Mouse (Mus musculus) heart, embryonic 10.5 days (tissue): Measurements from ENCODE around the gene Alad. TPM values are rescaled to one million over a fixed set of nuclear protein-coding genes. Genes with fewer than 3 reads are reported as not detected.

Experiments
- DNase-seq: peaks from one replicate; pipeline ENCODE4 v3.0.0-alpha.2; 2017; ENCODE audit warnings: low spot score
- H3K27ac ChIP-seq: fragments of 300-500 bp; sonication (generic); 2 replicates; pipeline ENCODE4 v1.5.1; 2016; ENCODE audit warnings: mild to moderate bottlenecking
- H3K27me3 ChIP-seq: fragments of 300-500 bp; sonication (generic); 2 replicates; pipeline ENCODE4 v1.6.1; 2016; ENCODE audit warnings: mild to moderate bottlenecking; ENCODE audit not compliant: poor library complexity, insufficient read depth, severe bottlenecking
- H3K36me3 ChIP-seq: fragments of 300-500 bp; sonication (generic); 2 replicates; pipeline ENCODE4 v1.6.1; 2016; ENCODE audit warnings: mild to moderate bottlenecking, moderate library complexity
- H3K4me1 ChIP-seq: fragments of 300-500 bp; sonication (generic); 2 replicates; pipeline ENCODE4 v1.6.1; 2016; ENCODE audit warnings: mild to moderate bottlenecking
- H3K4me3 ChIP-seq: fragments of 300-500 bp; sonication (generic); 2 replicates; pipeline ENCODE4 v1.5.1; 2016; ENCODE audit warnings: mild to moderate bottlenecking, moderate library complexity
- H3K9me3 ChIP-seq: fragments of 300-500 bp; sonication (generic); 2 replicates; pipeline ENCODE4 v1.6.1; 2016; ENCODE audit warnings: mild to moderate bottlenecking, moderate library complexity
- WGBS: fragments of 180-500 bp; shearing (Covaris S2); methylation state at CpG from one replicate; pipeline ENCODE4 v1.1.7; 2016; 5-methylcytosine and 5-hydroxymethylcytosine counted together
- polyA plus RNA-seq: library from polyadenylated mRNA; unstranded; fragments of >200 nt; fragmentation: Nextera tagmentation; extraction: Ambion mirVana; gene quantifications from 2 replicates; pipeline ENCODE4 v1.2.1, GENCODE M21; 2016

The Alad gene
- polyA plus RNA-seq, result 144 and 157 TPM in 2 replicates

GRCm38 (mm10) chr4:62519849-62520233 is at the start of gene Alad:
TSS of gene Alad (minus strand) at chr4:62519918.
- Histone ChIP-seq H3K4me3 (peak within 1 kb of the TSS; percentile 71), H3K36me3 (peaks cover 21% of the 10 kb centered on the region), H3K27me3 (no peaks in the 10 kb centered on the region), H3K9me3 (no peaks in the 10 kb centered on the region), H3K27ac (peak within 1 kb of the TSS; percentile 92), H3K4me1 (peaks cover 48% of the 10 kb centered on the region)
- WGBS, result under 1% methylated on average over 37 of the region's 37 CpGs
- peak; percentile 96 for DNase-seq

- Histone ChIP-seq H3K36me3 (no peaks in the 10 kb centered on the region), H3K27me3 (peaks cover 87% of the 10 kb centered on the region), H3K4me1 (peaks cover 28% of the 10 kb centered on the region), H3K9me3 (no peaks in the 10 kb centered on the region), H3K27ac (no peak overlapping the region), H3K4me3 (no peak overlapping the region)
- 88% methylated on average over 1 of the region's 1 CpGs for WGBS
- no peak for DNase-seq
Measured at GRCm38 (mm10) chr4:62568359-62568758, 48.6 kb upstream of the Alad start.

- H3K4me3 ChIP-seq, result no peak overlapping the region
- 86% methylated on average over 6 of the region's 6 CpGs for WGBS
- no peaks in the 10 kb centered on the region for H3K36me3 ChIP-seq
- H3K4me1 ChIP-seq, result peaks cover 28% of the 10 kb centered on the region
- DNase-seq, result no peak
- H3K27me3 ChIP-seq, result peaks cover 87% of the 10 kb centered on the region
- no peaks in the 10 kb centered on the region for H3K9me3 ChIP-seq
- H3K27ac ChIP-seq, result 0 out of 2 replicates have a peak overlapping the region, but pooled peaks have one; percentile 11
Measured at GRCm38 (mm10) chr4:62567696-62568095, 48.0 kb upstream of the Alad start.

- Histone ChIP-seq H3K36me3 (no peaks in the 10 kb centered on the region), H3K4me1 (peaks cover 28% of the 10 kb centered on the region), H3K9me3 (no peaks in the 10 kb centered on the region), H3K27me3 (peaks cover 87% of the 10 kb centered on the region), H3K4me3 (no peak overlapping the region), H3K27ac (peak overlapping the region; percentile 49; the same call in 1 of the 2 replicates)
- DNase-seq, result no peak
- WGBS, result 45% methylated on average over 4 of the region's 4 CpGs
Measured at GRCm38 (mm10) chr4:62566530-62566929, 46.8 kb upstream of the Alad start.

GRCm38 (mm10) chr4:62562006-62562405 is 42.3 kb upstream of the Alad start:
- no peak for DNase-seq
- no peak overlapping the region for H3K4me3 ChIP-seq
- WGBS, result 64% methylated on average over 4 of the region's 4 CpGs
- peaks cover 81% of the 10 kb centered on the region for H3K27me3 ChIP-seq
- peaks cover 19% of the 10 kb centered on the region for H3K4me1 ChIP-seq
- H3K27ac ChIP-seq, result peak overlapping the region; percentile 25; the same call in 1 of the 2 replicates
- H3K36me3 ChIP-seq, result no peaks in the 10 kb centered on the region
- H3K9me3 ChIP-seq, result no peaks in the 10 kb centered on the region

- 58% methylated on average over 3 of the region's 3 CpGs for WGBS
- peaks cover 17% of the 10 kb centered on the region for H3K4me1 ChIP-seq
- no peak for DNase-seq
- peak overlapping the region; percentile 25; the same call in 1 of the 2 replicates for H3K27ac ChIP-seq
- H3K4me3 ChIP-seq, result no peak overlapping the region
- no peaks in the 10 kb centered on the region for H3K36me3 ChIP-seq
- peaks cover 77% of the 10 kb centered on the region for H3K27me3 ChIP-seq
- H3K9me3 ChIP-seq, result no peaks in the 10 kb centered on the region
Measured at GRCm38 (mm10) chr4:62561630-62562001, 41.9 kb upstream of the Alad start.

- peaks cover 72% of the 10 kb centered on the region for H3K27me3 ChIP-seq
- H3K9me3 ChIP-seq, result no peaks in the 10 kb centered on the region
- no peak overlapping the region for H3K27ac ChIP-seq
- 24% methylated on average over 4 of the region's 4 CpGs for WGBS
- H3K4me1 ChIP-seq, result peaks cover 12% of the 10 kb centered on the region
- no peak overlapping the region for H3K4me3 ChIP-seq
- no peak for DNase-seq
- no peaks in the 10 kb centered on the region for H3K36me3 ChIP-seq
Measured at GRCm38 (mm10) chr4:62560963-62561629, 41.4 kb upstream of the Alad start.

- WGBS, result 48% methylated on average over 6 of the region's 6 CpGs
- DNase-seq, result no peak
- peaks cover 60% of the 10 kb centered on the region for H3K27me3 ChIP-seq
Measured at GRCm38 (mm10) chr4:62559797-62560329, 40.1 kb upstream of the Alad start, which contains the start of gene Rgs3. TSS of gene Rgs3 (plus strand) at chr4:62559847.

GRCm38 (mm10) chr4:62557436-62557835 is 37.7 kb upstream of the Alad start:
- DNase-seq, result no peak
- no peaks in the 10 kb centered on the region for H3K36me3 ChIP-seq
- WGBS, result 54% methylated on average over 3 of the region's 3 CpGs
- peaks cover 41% of the 10 kb centered on the region for H3K27me3 ChIP-seq
- peaks cover 12% of the 10 kb centered on the region for H3K4me1 ChIP-seq
- peak overlapping the region; percentile 13; the same call in 1 of the 2 replicates for H3K27ac ChIP-seq
- no peaks in the 10 kb centered on the region for H3K9me3 ChIP-seq
- H3K4me3 ChIP-seq, result no peak overlapping the region

More at GRCm38 (mm10) chr4:62559797-62560329, 40.1 kb upstream of the Alad start, which contains the start of gene Rgs3:
- no peak within 1 kb of the TSS for H3K27ac ChIP-seq
- H3K4me3 ChIP-seq, result no peak within 1 kb of the TSS
- H3K4me1 ChIP-seq, result peaks cover 12% of the 10 kb centered on the region
- H3K9me3 ChIP-seq, result no peaks in the 10 kb centered on the region
- no peaks in the 10 kb centered on the region for H3K36me3 ChIP-seq

GRCm38 (mm10) chr4:62551966-62552365 is 32.2 kb upstream of the Alad start:
- Histone ChIP-seq H3K4me3 (no peak overlapping the region), H3K4me1 (peaks cover 3% of the 10 kb centered on the region; the same call in 1 of the 2 replicates), H3K27ac (no peak overlapping the region), H3K36me3 (no peaks in the 10 kb centered on the region), H3K9me3 (no peaks in the 10 kb centered on the region), H3K27me3 (peaks cover 9% of the 10 kb centered on the region)
- 78% methylated on average over 7 of the region's 7 CpGs for WGBS
- DNase-seq, result no peak

GRCm38 (mm10) chr4:62544801-62545200 is 25.1 kb upstream of the Alad start:
- no peak overlapping the region for H3K4me3 ChIP-seq
- DNase-seq, result no peak
- H3K4me1 ChIP-seq, result no peaks in the 10 kb centered on the region
- no peaks in the 10 kb centered on the region for H3K36me3 ChIP-seq
- no peaks in the 10 kb centered on the region for H3K9me3 ChIP-seq
- H3K27ac ChIP-seq, result no peak overlapping the region
- H3K27me3 ChIP-seq, result peaks cover 5% of the 10 kb centered on the region; the same call in 1 of the 2 replicates

GRCm38 (mm10) chr4:62543782-62544181 is 24.1 kb upstream of the Alad start:
- Histone ChIP-seq H3K36me3 (no peaks in the 10 kb centered on the region), H3K4me1 (no peaks in the 10 kb centered on the region), H3K4me3 (no peak overlapping the region), H3K27me3 (peaks cover 5% of the 10 kb centered on the region; the same call in 1 of the 2 replicates), H3K9me3 (no peaks in the 10 kb centered on the region), H3K27ac (no peak overlapping the region)
- no peak for DNase-seq
- 79% methylated on average over 6 of the region's 6 CpGs for WGBS

GRCm38 (mm10) chr4:62541802-62542201 is 22.1 kb upstream of the Alad start:
- no peak overlapping the region for H3K27ac ChIP-seq
- H3K36me3 ChIP-seq, result no peaks in the 10 kb centered on the region
- H3K4me1 ChIP-seq, result no peaks in the 10 kb centered on the region
- peaks cover 5% of the 10 kb centered on the region; the same call in 1 of the 2 replicates for H3K27me3 ChIP-seq
- DNase-seq, result no peak
- H3K9me3 ChIP-seq, result no peaks in the 10 kb centered on the region
- H3K4me3 ChIP-seq, result no peak overlapping the region
- WGBS, result 70% methylated on average over 3 of the region's 3 CpGs
